Mouse (Mus musculus) ES-Bruce4 (cell line): ENCODE measurements around the gene Gjb2. TPM values are rescaled to one million over a fixed set of nuclear protein-coding genes. Genes with fewer than 3 reads are reported as not detected.
"Not testable (repeated sequence)": the region's sequence is repeated elsewhere in the genome, so short reads cannot be mapped to it uniquely, and the experiment has no call there.

Experiments used
- H3K27ac ChIP-seq: 2 replicates; pipeline ENCODE4 v1.5.1; 2012; ENCODE audit warnings: low read length, inconsistent platforms; ENCODE audit not compliant: insufficient read depth
- H3K27me3 ChIP-seq: 2 replicates; pipeline ENCODE4 v1.6.1; 2012; ENCODE audit warnings: mild to moderate bottlenecking, low read length, inconsistent platforms; ENCODE audit not compliant: control insufficient read depth, poor library complexity, insufficient read depth, severe bottlenecking
- H3K36me3 ChIP-seq: 2 replicates; pipeline ENCODE4 v1.6.1; 2012; ENCODE audit warnings: inconsistent platforms, mild to moderate bottlenecking, low read length, moderate library complexity; ENCODE audit not compliant: control insufficient read depth, poor library complexity, insufficient read depth, severe bottlenecking
- H3K4me1 ChIP-seq: one replicate; pipeline ENCODE4 v1.8.1; 2011; ENCODE audit warnings: low read length; ENCODE audit not compliant: control insufficient read depth, insufficient read depth
- H3K4me3 ChIP-seq: 2 replicates; pipeline ENCODE4 v1.5.1; 2011; ENCODE audit warnings: low read depth, mild to moderate bottlenecking, low read length
- H3K9ac ChIP-seq: 2 replicates; pipeline ENCODE4 v1.6.1; 2012; ENCODE audit warnings: low read depth, mild to moderate bottlenecking, inconsistent platforms; ENCODE audit not compliant: poor library complexity, severe bottlenecking
- H3K9me3 ChIP-seq: replicated peaks from 2 replicates; pipeline ENCODE4 v1.6.1; 2012; ENCODE audit warnings: mild to moderate bottlenecking, low read length, inconsistent platforms; ENCODE audit not compliant: control insufficient read depth, poor library complexity, insufficient read depth, severe bottlenecking
- CTCF ChIP-seq: IDR thresholded peaks from one replicate; pipeline ENCODE4 v1.8.1; 2011; ENCODE audit warnings: low read depth, low read length
- EP300 ChIP-seq: IDR thresholded peaks from 2 replicates; pipeline ENCODE4 v1.6.1; 2011; ENCODE audit warnings: low read depth, low read length; ENCODE audit not compliant: insufficient read depth
- POLR2A ChIP-seq: IDR thresholded peaks from one replicate; pipeline ENCODE4 v1.8.1; 2011; ENCODE audit warnings: low read length; ENCODE audit not compliant: insufficient read depth
- polyA plus RNA-seq: library from polyadenylated mRNA; stranded (reverse); fragments of >200 nt; gene quantifications from 2 replicates; pipeline ENCODE4 v1.2.4, GENCODE M21; 2011; ENCODE audit warnings: low read depth; ENCODE audit not compliant: missing spikeins, insufficient read depth, insufficient read length

Gene Gjb2
- polyA plus RNA-seq, 1 experiment: 4.5 TPM

DNA sequence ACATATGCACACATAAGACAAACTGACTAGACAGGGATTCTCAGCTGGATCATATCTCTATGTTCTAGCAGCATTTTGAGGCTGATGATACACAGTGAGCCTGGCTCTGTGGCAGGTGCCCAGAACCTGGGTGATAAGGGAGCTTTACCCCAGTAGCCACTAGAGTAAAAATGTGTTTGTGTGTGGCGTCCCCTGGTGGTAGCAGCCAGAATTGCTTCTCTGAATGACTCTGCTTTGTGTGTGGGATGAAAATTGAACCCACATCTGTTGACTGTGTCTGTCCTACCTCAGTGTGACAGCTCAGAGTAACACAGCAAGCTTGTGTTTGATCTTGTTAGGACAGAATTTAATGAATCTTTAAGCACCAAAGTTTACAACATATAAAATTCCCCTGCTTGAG, 44.5 kb downstream of the Gjb2 start:
- H3K36me3 ChIP-seq, H3K27ac ChIP-seq, H3K9ac ChIP-seq, H3K9me3 ChIP-seq, H3K4me1 ChIP-seq, H3K4me3 ChIP-seq: not testable (repeated sequence)
- H3K27me3 ChIP-seq: peaks cover 16% of the 10 kb centered on the region
- peak; percentile 39 for TF ChIP-seq CTCF

DNA sequence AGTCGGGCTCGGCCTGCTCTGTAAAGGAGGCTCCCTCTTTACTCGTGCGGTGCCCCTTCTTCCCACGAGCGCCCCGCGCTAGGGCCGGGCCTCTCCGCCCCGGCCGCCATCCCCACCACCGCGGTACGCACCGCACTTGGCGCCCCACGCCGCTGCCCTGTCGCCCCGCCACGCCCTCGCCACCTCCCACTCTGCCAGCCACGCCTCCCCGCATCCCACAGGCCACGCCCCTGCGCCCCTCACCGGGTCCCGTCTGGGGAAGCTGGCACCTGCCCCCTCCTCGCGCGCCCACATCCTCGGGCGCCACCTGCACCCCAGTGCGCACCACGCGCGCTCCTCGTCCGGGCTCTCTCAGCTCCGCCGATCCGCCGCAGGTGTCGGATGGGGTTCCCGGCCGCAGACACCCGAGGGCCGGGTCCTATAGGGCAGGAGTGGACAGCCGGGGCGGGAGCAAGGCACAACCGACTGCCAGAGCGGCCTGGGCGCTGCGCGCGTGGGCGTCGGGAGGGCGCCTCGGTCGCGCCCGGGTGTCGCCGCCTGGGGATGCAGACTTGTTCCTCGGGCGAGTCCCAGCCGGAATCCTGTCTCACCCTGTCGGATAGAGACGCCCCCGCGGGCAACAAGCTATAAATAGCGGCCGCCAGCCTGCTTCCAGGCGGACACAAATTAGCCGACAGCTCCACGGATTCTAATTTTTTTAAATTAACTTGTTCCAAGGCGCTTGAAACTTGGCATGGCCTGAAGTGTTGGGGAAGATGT, 46.8 kb downstream of the Gjb2 start, which contains the start of gene Gja3:
TSS of gene Gja3 (minus strand) at position 538 of the 759 bp plus-strand sequence.
- Histone ChIP-seq H3K36me3 (no peaks in the 10 kb centered on the region), H3K27ac (no peak within 1 kb of the TSS), H3K4me1 (no peaks in the 10 kb centered on the region), H3K9me3 (no peaks in the 10 kb centered on the region), H3K27me3 (peaks cover 16% of the 10 kb centered on the region), H3K9ac (peak within 1 kb of the TSS; percentile 42; the same call in 1 of the 2 replicates), H3K4me3 (peak within 1 kb of the TSS; percentile 45)
- TF ChIP-seq POLR2A: no peak

DNA sequence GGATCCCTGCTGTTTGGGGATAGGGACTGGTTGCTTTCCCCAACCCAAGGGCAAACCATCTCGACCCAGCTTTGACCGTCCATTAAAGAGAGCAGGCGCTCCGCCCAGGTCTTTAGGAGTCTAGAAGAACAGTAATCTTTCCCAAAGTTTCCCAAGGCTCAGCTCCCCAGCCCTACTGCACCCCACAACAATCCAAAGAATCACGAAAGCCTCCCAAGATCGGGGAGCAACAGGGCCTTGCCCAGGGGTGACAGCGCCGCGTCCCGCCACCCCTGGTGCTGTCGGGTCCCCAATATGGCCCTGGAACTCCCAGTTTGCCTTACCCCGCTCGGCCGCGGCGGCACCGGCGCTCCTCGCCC, 47.3 kb downstream of the Gjb2 start:
- Histone ChIP-seq H3K36me3 (no peaks in the 10 kb centered on the region), H3K27me3 (peaks cover 16% of the 10 kb centered on the region), H3K9me3 (no peaks in the 10 kb centered on the region), H3K27ac (no peak overlapping the region), H3K9ac (peak overlapping the region; percentile 42; the same call in 1 of the 2 replicates), H3K4me3 (peak overlapping the region; percentile 45), H3K4me1 (no peaks in the 10 kb centered on the region)
- no peak for TF ChIP-seq EP300
- no peak for TF ChIP-seq POLR2A
- no peak for TF ChIP-seq CTCF

DNA sequence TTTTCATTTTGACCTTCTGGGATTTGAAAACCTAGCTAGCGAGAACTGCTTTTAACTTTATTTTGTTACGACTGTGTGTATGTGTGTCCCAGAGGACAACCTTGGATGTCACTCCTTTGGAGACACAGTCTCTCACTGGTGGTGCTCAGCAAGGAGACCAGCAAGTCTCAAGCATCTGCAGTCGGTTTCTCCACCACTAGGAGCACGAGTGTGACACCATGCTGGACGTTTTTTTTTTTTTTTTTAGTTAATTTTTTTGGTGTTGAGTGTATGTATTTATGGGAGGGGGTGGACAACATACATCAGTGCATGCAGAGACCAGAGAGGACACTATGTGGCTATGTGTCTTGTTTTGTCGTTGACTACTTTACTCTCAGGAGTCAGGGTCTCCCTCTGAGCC, 51.8 kb downstream of the Gjb2 start:
- no peaks in the 10 kb centered on the region for H3K4me1 ChIP-seq
- H3K36me3 ChIP-seq: no peaks in the 10 kb centered on the region
- H3K27ac ChIP-seq: no peak overlapping the region
- H3K27me3 ChIP-seq: peaks cover 3% of the 10 kb centered on the region
- TF ChIP-seq POLR2A: no peak
- no peak for TF ChIP-seq CTCF
- TF ChIP-seq EP300: no peak
- H3K4me3 ChIP-seq: no peak overlapping the region
- H3K9me3 ChIP-seq: no peaks in the 10 kb centered on the region
- H3K9ac ChIP-seq: no peak overlapping the region

Other genes with a start within 250 kb of the Gjb2 start
- 141 and 147 TPM in 2 replicates for gene Zmym2, start 218.0 kb downstream of the Gjb2 start, polyA plus RNA-seq
- gene Gja3, start 46.6 kb downstream of the Gjb2 start, polyA plus RNA-seq: 0.21 and 0.24 TPM in 2 replicates
- not detected in 2 replicates for gene Gm4491, start 11.2 kb upstream of the Gjb2 start, polyA plus RNA-seq
- not detected in 2 replicates for gene Gjb6, start 28.9 kb upstream of the Gjb2 start, polyA plus RNA-seq